Mouse (Mus musculus) 416B (cell line): ENCODE measurements around the gene Hnf1b.

Source experiments
- DNase-seq: peaks from one replicate; pipeline ENCODE4 v3.0.0; 2011; ENCODE audit warnings: low read depth

The Hnf1b gene

DNA sequence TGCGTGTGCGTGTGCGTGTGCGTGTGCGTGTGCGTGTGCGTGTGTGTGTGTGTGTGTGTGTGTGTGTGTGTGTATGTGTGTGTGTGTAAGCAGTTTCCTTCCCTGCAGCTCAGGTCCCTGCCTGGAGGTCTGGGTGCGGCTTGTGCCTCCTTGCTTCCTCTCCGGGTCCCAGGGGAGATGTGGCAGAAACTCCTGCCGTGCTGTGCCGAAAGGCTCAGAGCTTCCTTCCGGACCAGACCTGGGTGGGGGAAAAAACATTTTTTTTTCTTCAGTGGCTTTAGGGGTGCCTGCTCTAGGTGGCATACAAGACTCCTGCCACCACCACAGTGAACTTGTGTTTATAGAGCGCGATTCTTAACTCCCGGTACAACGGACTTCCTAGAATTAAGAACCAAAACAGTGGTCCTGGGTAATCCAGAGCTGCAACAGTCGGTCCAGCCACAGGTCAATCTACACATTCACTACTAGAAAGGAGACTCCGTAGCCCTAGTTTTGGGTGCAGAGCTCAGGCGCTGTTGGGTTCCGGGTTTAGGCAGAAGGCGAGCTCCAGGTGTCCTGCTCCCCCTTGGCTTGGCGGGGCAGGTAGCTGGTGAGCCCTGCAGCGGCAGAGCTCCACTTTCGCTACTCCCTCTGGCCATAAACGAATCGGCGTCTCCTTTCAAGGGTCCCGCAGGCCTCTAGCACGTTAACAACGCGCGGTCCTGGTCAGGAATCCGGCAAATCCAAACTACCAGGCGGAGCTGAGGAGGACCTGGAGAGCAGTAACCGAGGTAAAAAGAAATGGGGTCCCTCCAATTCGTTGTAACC lies at the start of gene Hnf1b:
Gene Hnf1b (plus strand): TSS at position 535 of the 807 bp plus-strand sequence.
- no peak for DNase-seq

DNA sequence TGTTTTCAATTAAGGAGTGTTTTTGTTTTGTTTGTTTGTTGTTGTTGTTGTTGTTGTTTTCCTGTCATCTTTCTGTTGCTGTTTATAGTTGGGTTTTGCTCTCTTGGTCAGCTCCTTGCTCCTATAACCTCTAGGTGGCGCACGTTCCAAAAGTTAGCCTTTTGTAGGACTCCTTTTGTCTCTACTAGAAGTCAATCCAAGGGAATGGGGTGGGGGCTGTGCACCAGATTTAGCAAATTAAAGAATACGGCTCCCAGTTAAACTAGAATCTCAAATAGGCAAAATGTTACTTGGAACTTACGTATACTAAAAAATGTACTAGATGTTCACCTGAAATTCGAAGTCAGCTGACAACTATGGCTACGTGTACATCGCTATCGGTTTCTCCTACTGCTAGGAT lies 47.7 kb upstream of the Hnf1b start:
- DNase-seq, result peak; percentile 70

DNA sequence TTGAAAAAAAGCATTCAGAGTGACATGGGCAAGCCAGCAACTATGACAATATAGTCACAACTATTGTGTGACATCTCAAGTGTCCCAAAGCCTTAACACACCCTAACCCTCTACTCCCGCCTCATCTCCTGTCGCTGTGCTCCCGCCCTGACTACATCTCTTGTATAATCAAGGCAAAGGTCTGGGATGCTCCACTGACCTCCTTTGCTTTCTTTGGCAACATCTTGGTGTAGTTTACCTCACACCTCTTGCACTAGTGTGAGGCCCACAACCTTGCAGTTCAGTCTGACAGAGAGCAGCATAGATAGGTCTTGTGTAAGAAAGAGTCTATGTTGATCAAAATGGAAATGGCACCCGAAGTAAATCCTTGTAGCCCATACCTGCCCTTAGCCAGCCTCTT lies 47.3 kb upstream of the Hnf1b start:
- DNase-seq, result no peak

DNA sequence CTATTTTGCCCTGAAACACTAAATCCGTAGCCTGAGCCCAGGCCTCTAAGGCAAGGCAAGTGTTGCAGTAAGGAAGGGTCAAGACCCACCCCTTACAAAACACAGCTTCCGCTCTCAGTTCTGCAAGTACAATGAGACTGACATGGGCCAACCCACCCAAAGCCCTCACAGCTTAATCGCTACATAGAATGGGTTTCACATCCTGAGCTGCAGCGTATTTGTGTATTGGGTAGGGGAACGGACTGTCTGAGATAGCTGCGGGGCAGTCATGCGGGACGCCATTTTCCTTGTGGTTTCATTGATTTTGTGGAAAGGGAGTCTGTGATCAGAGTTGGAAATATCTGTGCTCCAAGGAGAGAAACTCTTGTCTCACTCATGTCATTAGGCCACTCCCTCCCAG lies 39.4 kb upstream of the Hnf1b start:
- no peak for DNase-seq

DNA sequence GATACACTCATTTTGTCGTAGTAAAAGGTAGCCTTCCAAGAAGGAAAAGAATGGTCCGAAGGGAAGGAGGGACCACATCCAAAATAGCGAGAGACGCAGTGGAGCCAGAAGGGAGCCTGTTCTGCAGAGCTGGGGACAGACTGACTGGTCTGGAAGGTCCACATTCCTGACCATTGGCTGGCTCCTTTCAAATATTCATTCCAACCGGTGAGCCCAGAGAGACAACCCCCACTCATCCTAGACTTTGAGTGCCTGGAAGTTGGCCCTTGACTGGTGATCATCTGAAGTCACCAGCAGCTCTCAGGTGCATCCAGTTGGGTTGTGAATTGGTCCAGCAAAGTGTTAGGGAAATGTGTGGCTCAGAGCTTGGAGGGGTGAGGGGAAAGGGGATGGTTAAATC lies 34.7 kb upstream of the Hnf1b start:
- DNase-seq, result no peak

DNA sequence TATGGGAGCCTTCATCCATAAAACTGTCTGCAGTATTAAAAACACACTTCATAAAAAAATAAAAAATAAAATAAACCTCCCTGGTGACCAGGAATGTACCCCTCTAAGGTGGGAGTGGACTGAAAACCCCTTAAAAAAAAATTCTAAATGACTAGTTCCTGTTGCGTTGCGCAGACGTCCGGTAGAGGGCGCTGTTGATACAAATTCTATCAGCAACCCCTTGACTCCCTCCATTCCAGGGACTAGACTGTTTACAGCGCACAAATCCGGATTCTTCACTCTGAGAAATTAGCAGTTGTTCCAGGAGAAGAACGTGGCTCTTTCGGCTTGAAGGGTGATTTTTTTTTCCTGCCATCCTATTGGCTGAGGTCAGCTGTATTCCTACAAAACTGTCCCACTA lies 34.2 kb upstream of the Hnf1b start:
- DNase-seq, result peak; percentile 69

DNA sequence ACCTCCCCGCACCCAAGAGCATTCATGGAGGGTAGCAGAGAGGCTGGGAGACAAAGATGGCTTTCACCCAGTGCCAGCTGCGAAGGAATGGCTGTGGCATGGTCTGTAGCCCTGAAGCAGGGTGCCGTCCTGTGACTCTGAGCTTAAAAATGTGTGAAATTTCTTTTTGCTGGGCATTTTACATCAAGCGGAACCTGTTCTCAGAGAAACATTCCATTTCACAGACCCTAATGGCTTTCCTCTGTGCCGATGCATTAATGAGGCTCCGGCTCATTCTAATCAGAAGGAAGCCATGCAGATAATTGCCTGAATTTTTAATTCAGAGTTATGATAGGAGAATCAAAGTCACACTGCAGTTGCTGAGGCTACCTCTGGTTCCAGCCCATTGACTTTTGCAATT lies 32.8 kb upstream of the Hnf1b start:
- DNase-seq, result no peak

DNA sequence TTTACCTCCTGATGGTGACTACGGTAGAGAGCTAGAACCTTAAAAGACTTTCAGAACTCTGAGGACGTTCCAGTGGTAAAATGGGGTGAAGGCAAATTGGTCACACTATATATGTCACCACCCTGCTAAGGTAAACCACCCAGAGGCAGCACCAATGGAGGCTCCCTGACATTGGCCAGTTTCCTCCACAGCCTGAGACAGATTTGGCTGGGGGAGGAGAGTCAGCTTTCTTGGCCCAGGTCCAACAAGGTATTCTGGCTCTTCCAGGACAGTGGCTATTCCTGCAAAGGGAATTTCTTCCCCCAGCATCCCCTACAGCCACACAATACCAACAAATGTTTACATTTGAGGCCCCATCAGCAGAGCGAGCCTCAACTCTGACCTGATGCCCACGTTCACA lies 31.9 kb upstream of the Hnf1b start:
- DNase-seq, result no peak

DNA sequence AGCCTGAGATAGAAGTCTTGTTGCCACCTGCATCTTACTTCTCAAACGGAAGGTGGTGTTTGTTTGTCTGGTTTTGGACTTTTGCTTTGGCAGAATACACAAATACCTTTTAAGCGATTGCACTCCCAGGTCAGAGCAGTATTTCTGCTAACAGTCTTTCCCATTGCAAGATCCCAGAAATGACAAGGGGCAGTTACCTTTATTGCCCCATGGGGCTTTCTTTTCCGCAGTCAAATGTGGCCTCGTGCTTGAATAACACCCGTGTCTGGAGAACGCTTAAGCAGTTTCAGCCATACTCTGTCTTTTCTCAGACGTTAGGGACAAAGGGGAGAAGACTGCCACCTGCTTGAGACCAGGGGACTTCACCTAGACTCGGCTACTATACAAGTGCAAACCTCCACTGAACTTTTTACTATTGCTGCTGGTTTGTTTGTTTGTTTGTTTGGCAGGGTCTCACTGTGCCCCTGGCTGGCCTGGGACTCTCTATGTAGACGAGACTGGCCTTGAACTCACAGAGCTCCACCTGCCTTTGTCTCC lies 31.2 kb upstream of the Hnf1b start:
- no peak for DNase-seq

DNA sequence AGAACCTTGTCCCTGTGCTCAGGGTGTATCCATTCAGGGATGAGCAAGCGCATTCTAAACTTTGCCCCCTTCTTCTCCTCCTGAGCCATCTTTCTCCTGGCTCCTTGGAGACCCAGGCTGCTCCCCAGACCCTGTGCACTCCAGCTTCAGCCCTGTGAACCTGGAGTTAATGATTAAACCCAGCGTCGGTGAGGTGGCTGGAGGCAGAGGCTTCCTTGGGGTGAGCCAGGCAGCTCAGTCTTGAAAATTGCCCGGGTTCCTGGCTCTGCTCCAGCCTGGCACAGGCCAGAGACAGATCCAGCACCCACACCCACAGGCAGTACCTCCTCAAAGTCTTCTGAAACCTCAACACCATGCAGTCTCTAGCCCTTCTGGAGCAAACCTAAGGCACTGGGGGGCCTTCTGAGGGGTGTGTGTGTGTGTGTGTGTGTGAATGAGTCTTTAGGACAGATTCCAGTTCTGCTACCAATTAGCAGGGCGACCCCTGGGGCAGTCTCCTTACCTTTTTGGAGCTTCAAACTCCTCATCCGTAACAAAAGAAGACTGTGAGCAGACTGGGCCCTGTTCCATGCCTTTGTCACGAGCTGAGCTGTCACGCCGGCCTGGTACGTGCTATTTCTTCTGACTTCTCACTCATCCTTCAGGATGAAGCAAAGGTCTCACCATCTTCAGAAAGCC lies 29.9 kb upstream of the Hnf1b start:
- DNase-seq, result no peak

DNA sequence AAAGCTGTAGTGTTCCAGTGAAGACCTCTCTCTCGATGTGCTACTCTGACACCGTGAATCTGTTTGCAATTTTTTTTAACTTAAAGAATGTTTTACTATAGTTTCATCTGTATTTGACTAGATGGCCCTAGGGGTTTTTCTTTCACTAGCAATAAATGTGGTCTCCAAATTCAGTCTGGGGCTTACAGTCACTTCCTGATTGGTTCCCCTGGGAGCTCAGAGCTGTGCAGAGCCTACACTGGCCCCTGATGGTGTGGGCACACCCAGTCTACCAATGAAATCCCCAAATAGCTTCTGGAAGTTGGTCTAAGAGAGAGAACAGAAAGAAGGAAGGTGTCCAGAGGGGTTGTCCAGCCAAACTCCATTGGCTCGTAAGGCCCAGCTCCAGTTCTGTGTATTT lies 23.7 kb upstream of the Hnf1b start:
- no peak for DNase-seq

DNA sequence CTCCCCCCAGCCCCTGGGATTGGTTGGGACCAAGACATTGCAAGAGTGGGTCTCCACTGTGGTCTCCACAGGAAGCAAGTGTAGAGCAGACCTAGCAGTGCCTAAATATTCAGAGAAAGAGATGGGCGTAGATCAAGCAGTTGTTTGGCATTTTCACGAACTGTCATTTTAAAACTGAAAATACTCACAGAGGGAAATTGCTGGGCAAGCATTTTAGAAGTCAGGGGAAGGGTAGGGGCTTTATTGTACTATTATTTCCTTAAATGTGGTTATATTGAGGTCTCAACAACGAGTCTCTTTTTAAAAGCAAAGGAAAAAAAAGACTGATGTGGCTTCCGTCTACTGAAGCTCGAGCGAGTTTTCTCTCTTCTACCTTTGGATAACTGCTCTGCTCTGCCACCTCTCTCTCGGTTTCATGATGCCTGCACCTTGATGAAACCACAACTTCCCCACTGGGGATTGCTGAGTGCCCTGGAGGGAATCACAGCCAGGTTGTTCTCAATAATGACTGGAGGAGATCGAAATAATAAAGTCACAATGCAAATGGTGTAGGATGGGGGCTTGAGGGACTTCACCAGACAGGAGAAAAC lies 21.2 kb upstream of the Hnf1b start:
- DNase-seq, result no peak

DNA sequence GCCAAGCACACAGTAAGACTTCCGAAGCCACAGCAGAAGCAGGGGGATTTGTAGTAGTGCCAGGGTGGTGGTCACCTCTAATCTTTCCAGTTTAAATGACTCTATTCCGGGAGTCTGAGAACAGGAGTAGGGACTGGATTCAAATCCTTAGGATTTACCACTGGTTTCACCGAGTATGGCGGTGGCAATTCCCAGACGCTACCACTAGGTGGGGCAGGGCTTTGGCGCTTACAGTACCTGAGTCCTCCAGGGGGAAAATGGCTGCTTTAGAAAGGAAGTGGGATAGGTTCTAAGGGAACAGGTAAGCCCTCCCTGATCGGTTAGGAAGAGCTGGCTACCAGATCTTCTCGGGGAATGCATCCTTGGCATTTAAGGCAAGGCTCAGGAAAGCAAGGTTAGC lies 17.5 kb upstream of the Hnf1b start:
- peak; percentile 54 for DNase-seq

DNA sequence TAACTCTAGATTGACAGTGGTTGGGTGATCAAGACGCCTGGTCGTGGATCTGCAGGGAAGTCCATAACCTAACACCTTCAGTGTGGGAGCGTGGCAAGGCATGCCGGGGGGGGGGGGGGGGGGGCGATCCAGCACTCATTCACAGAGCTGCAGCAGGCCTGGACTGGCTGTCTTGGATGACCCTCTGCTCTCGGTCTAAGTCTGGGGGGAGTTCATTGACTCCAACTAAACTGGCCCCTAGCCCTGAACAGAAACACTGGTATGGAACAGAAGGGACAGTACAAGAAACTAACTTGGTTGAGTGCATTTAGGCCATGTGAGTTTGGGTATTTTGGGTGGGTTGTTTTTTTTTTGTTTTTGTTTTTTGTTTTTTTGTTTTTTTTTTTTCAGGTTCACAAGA lies 16.3 kb upstream of the Hnf1b start:
- no peak for DNase-seq

DNA sequence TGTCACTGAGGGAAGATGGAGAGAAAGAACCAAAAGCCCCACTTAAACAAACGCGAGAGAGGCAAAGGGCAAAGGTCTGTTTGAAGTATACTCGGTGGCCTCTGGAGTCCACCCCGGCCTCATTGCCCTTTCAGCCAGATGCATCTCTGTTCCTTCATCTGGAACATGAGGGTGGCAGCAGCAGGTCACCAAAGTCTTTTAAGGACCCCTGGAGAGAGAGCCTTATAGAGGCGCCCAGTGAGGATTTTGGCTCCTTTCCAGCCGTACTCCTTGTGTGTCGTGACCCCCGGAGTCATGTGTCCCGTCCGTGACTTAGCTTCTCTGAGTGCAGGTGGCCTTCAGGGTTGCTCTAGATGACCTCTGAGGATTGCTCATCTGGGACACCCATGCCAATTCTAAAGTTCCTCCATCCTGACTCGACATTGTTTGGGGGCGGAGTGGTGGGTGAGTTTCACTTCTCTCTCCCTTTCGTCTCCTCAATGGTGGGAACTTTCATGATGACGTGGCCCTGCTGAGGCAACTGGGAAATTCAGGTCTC lies 15.8 kb upstream of the Hnf1b start:
- DNase-seq, result no peak

DNA sequence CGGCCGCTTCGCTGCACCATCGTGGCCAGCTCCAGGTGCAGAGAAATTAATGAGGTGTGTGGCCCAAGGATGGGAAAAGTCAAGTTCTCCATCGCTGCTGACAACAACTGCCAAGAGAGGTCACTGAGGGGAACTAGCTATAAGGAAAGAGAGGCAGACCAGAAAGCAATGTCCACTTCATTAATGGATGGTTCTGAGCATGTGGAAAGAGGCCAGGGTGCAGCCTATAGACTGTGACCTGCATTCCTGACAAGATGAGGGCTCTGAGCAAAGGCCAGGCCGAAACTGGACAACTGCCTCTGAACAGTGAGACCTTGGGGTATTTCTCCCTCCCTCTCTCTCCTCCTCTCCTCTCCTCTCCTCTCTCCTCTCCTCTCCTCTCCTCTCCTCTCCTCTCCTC lies 10.4 kb upstream of the Hnf1b start:
- no peak for DNase-seq

DNA sequence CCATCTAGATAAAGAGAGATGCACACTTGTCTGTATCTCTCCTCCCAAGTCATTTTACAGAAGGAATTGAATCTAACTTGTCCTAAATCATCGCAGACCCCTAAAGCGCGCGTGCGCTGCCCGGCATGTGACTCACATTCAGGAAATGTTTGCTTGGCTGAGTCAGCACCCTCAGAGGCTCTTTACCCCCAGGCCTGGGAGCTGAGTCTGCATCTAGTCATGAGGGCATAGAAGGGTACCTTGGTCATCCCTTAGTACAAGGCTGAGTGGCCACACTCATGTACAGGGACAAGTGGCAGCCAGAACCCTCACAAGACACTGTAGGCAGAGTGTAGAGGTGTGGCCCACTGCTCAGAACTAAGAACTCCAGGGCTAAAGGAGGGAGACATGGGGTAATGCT lies 6.3 kb upstream of the Hnf1b start:
- DNase-seq, result peak; percentile 65

DNA sequence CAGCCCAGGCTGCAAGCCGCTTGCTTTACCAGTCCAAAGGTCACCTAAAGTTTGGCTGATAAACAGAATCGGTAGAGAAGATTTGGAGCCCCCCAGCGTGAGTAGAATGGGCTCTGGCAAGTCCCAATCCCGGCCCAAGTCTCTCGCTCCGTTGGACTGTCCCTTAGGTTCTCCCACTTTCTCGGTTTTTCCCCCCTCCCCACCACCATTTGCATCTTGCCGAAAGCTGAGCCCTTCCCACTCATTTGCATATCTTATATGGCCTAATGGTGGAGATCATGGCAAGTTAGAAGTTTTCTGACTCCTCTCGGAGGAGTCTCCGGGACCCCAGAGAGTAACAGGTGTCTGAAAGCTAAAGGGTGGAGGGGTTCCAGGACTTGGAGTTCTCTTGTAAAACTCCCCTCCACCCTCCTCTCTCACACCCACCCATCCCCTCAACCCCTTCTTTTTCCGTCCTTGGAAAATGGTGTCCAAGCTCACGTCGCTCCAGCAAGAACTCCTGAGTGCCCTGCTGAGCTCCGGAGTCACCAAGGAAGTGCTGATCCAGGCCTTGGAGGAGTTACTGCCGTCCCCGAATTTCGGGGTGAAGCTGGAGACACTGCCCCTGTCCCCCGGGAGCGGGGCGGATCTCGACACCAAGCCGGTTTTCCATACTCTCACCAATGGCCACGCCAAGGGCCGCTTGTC lies 866 bp downstream of the Hnf1b start:
- no peak for DNase-seq

DNA sequence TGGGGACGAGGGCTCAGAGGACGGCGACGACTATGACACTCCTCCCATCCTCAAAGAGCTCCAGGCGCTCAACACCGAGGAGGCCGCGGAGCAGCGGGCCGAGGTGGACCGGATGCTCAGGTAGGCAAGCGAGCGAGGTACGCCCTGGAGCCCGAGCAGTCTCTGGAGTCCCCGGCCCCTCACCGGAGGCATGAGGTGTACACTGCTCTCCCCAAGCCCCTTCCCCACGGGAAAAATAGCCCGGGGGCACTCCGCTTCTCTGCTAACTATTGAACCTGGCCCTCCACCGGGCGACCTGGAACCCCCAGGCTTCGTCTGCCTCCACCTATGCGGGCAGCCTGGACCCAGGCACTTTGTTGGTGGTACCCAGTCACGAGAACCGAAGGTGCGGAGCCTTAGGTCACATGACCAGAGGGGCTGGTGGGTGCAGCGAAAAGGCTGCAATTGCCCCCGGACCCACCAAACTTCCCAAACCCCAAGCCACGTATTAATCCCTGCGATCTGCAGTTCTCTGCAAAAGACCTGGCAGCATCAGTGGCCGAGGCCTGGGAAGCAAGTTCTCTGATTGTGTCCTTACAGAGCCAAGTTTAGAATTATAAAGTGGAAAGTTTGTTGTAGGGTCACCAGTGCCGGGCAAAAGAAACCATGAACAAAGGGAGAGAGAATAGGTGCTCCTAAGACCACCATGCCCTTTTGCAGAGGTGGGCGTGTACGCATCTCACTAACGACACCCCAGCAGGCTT lies 1.6 kb downstream of the Hnf1b start:
- DNase-seq, result no peak

DNA sequence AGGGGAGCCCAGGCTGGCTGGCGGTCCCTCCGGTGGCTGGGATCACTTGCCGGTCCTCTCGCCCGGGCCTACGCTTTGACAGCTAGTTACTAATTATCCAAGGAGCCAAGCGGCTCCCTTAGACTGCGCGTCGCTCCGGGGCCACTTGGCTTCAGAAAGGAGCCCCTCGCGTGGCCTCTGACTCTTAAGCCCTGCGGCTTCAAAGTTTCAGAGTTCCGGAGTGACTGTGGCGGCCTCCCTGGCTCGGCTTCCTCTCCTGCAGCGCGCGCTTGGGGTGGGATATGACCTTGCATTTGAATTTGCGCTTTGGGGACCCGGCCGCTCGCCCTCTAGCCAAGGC lies 2.1 kb downstream of the Hnf1b start:
- DNase-seq, result no peak

DNA sequence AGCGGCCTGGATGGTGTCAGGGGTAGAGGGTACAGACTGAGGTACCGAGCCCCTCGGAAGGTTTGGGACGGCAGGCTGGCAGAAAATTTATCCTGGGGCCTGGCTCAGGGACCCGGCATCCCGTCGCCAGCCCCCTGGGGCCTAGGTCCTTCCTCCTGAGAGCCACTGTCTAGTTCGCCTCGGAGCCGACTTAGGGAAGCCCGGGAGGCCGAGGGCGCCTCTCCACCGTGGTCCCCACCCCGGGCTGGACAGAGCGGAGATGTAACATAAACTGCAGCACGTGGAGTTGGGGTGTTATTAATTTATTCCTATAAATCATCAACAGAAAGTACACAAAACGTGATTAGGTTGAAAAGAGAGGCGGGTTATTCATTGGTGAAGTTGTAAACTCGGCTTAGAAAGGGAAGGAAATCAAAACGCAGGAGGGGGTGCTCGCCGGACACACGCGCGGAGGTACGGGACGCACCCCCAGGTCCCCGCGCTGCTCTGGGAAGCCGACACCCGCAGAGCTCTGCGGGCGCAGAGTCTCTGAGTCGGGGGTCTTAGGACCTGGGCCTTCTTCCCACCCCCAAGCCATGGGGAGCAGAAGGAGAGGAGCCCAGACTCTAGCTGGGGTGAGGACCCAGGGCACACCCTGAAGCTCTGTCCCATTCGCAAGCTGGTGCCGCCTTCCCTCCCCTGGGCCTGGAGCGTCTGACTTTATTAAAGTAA lies 2.8 kb downstream of the Hnf1b start:
- DNase-seq, result no peak
